Mouse (Mus musculus): ENCODE results near the gene Amz2. TPM values are rescaled to one million over a fixed set of nuclear protein-coding genes. Genes with fewer than 3 reads are reported as not detected.

The Amz2 gene
- total and polyA plus RNA-seq, 3 experiments, result 17.3 to 127 (median 114) TPM

GRCm38 (mm10) chr11:109423294-109423693 lies 2.5 kb upstream of the Amz2 start:
- H3K4me1 ChIP-seq (ENCODE audit: insufficient read depth, low read depth, low read length), result peaks cover 57% of the 10 kb centered on the region
- TF ChIP-seq CTCF (IDR thresholded peaks at IDR 0.05; ENCODE audit: low read depth, low read length), result no peak
- TF ChIP-seq GATA2 (IDR thresholded peaks at IDR 0.05; ENCODE audit: borderline replicate concordance, low read depth, low read length), result no peak
- TF ChIP-seq GATA1 (IDR thresholded peaks at IDR 0.05; ENCODE audit: borderline replicate concordance, low read length), result no peak
- no peak for TF ChIP-seq POLR2AphosphoS5 (IDR thresholded peaks at IDR 0.05; ENCODE audit: insufficient replicate concordance, low read depth, low read length)
- no peak for TF ChIP-seq TAL1 (conservative IDR thresholded peaks at IDR 0.05; ENCODE audit: low read depth, low read length)
- no peak for ATAC-seq (ENCODE audit: extremely low read depth, insufficient number of reproducible peaks, low FRiP score, poor library complexity, severe bottlenecking)

GRCm38 (mm10) chr11:109426272-109426586 lies 483 bp downstream of the Amz2 start:
- Histone ChIP-seq H3K36me3 (replicated peaks) (peaks cover 35% of the 10 kb centered on the region), H3K4me1 (ENCODE audit: insufficient read depth, low read depth, low read length) (peaks cover 35% of the 10 kb centered on the region), H3K9me3 (replicated peaks) (peaks cover 4% of the 10 kb centered on the region), H3K27me3 (ENCODE audit: insufficient read depth, low read length) (no peaks in the 10 kb centered on the region), H3K4me3 (ENCODE audit: low read depth, low read length) (peak overlapping the region; percentile 78)
- TF ChIP-seq POLR2AphosphoS5 (IDR thresholded peaks at IDR 0.05; ENCODE audit: insufficient replicate concordance, low read depth, low read length) (no peak), TAL1 (conservative IDR thresholded peaks at IDR 0.05; ENCODE audit: low read depth, low read length) (no peak), CTCF (IDR thresholded peaks at IDR 0.05; ENCODE audit: low read depth, low read length) (no peak), GATA2 (IDR thresholded peaks at IDR 0.05; ENCODE audit: borderline replicate concordance, low read depth, low read length) (no peak), GATA1 (IDR thresholded peaks at IDR 0.05; ENCODE audit: borderline replicate concordance, low read length) (no peak)
- peak; percentile 9; the same call in 1 of the 2 replicates for ATAC-seq (ENCODE audit: extremely low read depth, insufficient number of reproducible peaks, low FRiP score, poor library complexity, severe bottlenecking)
- DNase-seq (ENCODE audit: low spot score), result no peak

More at GRCm38 (mm10) chr11:109423294-109423693, 2.5 kb upstream of the Amz2 start:
- H3K36me3 ChIP-seq (replicated peaks), result peaks cover 6% of the 10 kb centered on the region
- no peaks in the 10 kb centered on the region for H3K27me3 ChIP-seq (ENCODE audit: insufficient read depth, low read length)
- no peak for DNase-seq (ENCODE audit: low spot score)
- H3K4me3 ChIP-seq (ENCODE audit: low read depth, low read length), result no peak overlapping the region
- peaks cover 4% of the 10 kb centered on the region for H3K9me3 ChIP-seq (replicated peaks)

GRCm38 (mm10) chr11:109427353-109427752 lies 1.6 kb downstream of the Amz2 start:
- peaks cover 30% of the 10 kb centered on the region for H3K4me1 ChIP-seq (ENCODE audit: insufficient read depth, low read depth, low read length)
- 0 out of 2 replicates have a peak, but pooled peaks cover under 1% of the 10 kb centered on the region for H3K9me3 ChIP-seq (replicated peaks)
- no peak for ATAC-seq (ENCODE audit: extremely low read depth, insufficient number of reproducible peaks, low FRiP score, poor library complexity, severe bottlenecking)
- H3K27me3 ChIP-seq (ENCODE audit: insufficient read depth, low read length), result no peaks in the 10 kb centered on the region
- DNase-seq (ENCODE audit: low spot score), result no peak
- peaks cover 43% of the 10 kb centered on the region for H3K36me3 ChIP-seq (replicated peaks)
- peak overlapping the region; percentile 78; the same call in 1 of the 2 replicates for H3K4me3 ChIP-seq (ENCODE audit: low read depth, low read length)
- TF ChIP-seq CTCF (IDR thresholded peaks at IDR 0.05; ENCODE audit: low read depth, low read length) (no peak), POLR2AphosphoS5 (IDR thresholded peaks at IDR 0.05; ENCODE audit: insufficient replicate concordance, low read depth, low read length) (no peak), TAL1 (conservative IDR thresholded peaks at IDR 0.05; ENCODE audit: low read depth, low read length) (no peak), GATA2 (IDR thresholded peaks at IDR 0.05; ENCODE audit: borderline replicate concordance, low read depth, low read length) (no peak), GATA1 (IDR thresholded peaks at IDR 0.05; ENCODE audit: borderline replicate concordance, low read length) (no peak)

- no peak overlapping the region for H3K4me3 ChIP-seq (ENCODE audit: low read depth, low read length)
- DNase-seq (ENCODE audit: low spot score) (no peak), ATAC-seq (ENCODE audit: extremely low read depth, insufficient number of reproducible peaks, low FRiP score, poor library complexity, severe bottlenecking) (no peak)
- TF ChIP-seq TAL1 (conservative IDR thresholded peaks at IDR 0.05; ENCODE audit: low read depth, low read length) (no peak), CTCF (IDR thresholded peaks at IDR 0.05; ENCODE audit: low read depth, low read length) (no peak), GATA1 (IDR thresholded peaks at IDR 0.05; ENCODE audit: borderline replicate concordance, low read length) (no peak), POLR2AphosphoS5 (IDR thresholded peaks at IDR 0.05; ENCODE audit: insufficient replicate concordance, low read depth, low read length) (no peak), GATA2 (IDR thresholded peaks at IDR 0.05; ENCODE audit: borderline replicate concordance, low read depth, low read length) (no peak)
- peaks cover 21% of the 10 kb centered on the region for H3K4me1 ChIP-seq (ENCODE audit: insufficient read depth, low read depth, low read length)
- no peaks in the 10 kb centered on the region for H3K27me3 ChIP-seq (ENCODE audit: insufficient read depth, low read length)
- H3K36me3 ChIP-seq (replicated peaks), result peaks cover 83% of the 10 kb centered on the region
- H3K9me3 ChIP-seq (replicated peaks), result no peaks in the 10 kb centered on the region
Observed at GRCm38 (mm10) chr11:109434233-109434798, 8.6 kb downstream of the Amz2 start.

- ATAC-seq (ENCODE audit: extremely low read depth, insufficient number of reproducible peaks, low FRiP score, poor library complexity, severe bottlenecking) (no peak), DNase-seq (ENCODE audit: low spot score) (no peak)
- Histone ChIP-seq H3K9me3 (replicated peaks) (no peaks in the 10 kb centered on the region), H3K36me3 (replicated peaks) (peaks cover 61% of the 10 kb centered on the region), H3K27me3 (ENCODE audit: insufficient read depth, low read length) (no peaks in the 10 kb centered on the region), H3K4me1 (ENCODE audit: insufficient read depth, low read depth, low read length) (peaks cover 45% of the 10 kb centered on the region), H3K4me3 (ENCODE audit: low read depth, low read length) (no peak overlapping the region)
- TF ChIP-seq CTCF (IDR thresholded peaks at IDR 0.05; ENCODE audit: low read depth, low read length), result no peak
- no peak for TF ChIP-seq TAL1 (conservative IDR thresholded peaks at IDR 0.05; ENCODE audit: low read depth, low read length)
Observed at GRCm38 (mm10) chr11:109436889-109437288, 11.1 kb downstream of the Amz2 start.

- no peaks in the 10 kb centered on the region for H3K27me3 ChIP-seq (ENCODE audit: insufficient read depth, low read length)
- no peak for ATAC-seq (ENCODE audit: extremely low read depth, insufficient number of reproducible peaks, low FRiP score, poor library complexity, severe bottlenecking)
- peaks cover 41% of the 10 kb centered on the region for H3K36me3 ChIP-seq (replicated peaks)
- TF ChIP-seq TAL1 (conservative IDR thresholded peaks at IDR 0.05; ENCODE audit: low read depth, low read length) (no peak), CTCF (IDR thresholded peaks at IDR 0.05; ENCODE audit: low read depth, low read length) (no peak), POLR2AphosphoS5 (IDR thresholded peaks at IDR 0.05; ENCODE audit: insufficient replicate concordance, low read depth, low read length) (no peak), GATA1 (IDR thresholded peaks at IDR 0.05; ENCODE audit: borderline replicate concordance, low read length) (no peak), GATA2 (IDR thresholded peaks at IDR 0.05; ENCODE audit: borderline replicate concordance, low read depth, low read length) (no peak)
- H3K9me3 ChIP-seq (replicated peaks), result no peaks in the 10 kb centered on the region
- H3K4me3 ChIP-seq (ENCODE audit: low read depth, low read length), result peak overlapping the region; percentile 81; the same call in 1 of the 2 replicates
- H3K4me1 ChIP-seq (ENCODE audit: insufficient read depth, low read depth, low read length), result peaks cover 65% of the 10 kb centered on the region
- no peak for DNase-seq (ENCODE audit: low spot score)
Observed at GRCm38 (mm10) chr11:109439209-109439608, 13.5 kb downstream of the Amz2 start.
